Mouse (Mus musculus) lung, adult 10 weeks (tissue): ENCODE results near the gene Bdnf. TPM values are rescaled to one million over a fixed set of nuclear protein-coding genes. Genes with fewer than 3 reads are reported as not detected.

ENCODE experiments used
- polyA plus RNA-seq: library from polyadenylated mRNA; stranded (reverse); fragments of 350-450 nt; fragmentation: Illumina TruSeq; extraction: RNeasy Lipid Tissue Mini Kit (QIAGEN cat#74804); gene quantifications from one replicate; pipeline ENCODE4 v1.2.3, GENCODE M21; 2014; ENCODE audit warnings: low read depth, low replicate concordance; ENCODE audit not compliant: insufficient read depth

Bdnf gene
- 5.8 TPM for polyA plus RNA-seq

DNA sequence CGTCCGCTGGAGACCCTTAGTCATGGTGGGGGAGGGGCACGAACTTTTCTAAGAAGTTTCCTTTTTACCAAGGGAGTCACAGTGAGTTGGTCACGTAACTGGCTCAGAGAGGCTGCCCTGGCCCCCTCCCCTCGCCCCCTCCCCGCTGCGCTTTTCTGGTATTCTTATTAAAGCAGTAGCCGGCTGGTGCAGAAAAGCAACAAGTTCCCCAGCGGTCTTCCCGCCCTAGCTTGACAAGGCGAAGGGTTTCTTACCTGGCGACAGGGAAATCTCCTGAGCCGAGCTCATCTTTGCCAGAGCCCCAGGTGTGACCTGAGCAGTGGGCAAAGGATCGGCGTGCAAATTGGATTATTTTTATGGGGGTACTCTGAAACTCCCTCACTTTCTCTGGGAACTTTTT is at the start of gene Bdnf:
Gene Bdnf (plus strand): TSS at position 169 of the 400 bp plus-strand sequence.

Other genes with a start within 250 kb of the Bdnf start
- 27.8 TPM for gene Lin7c, start 216.2 kb downstream of the Bdnf start, polyA plus RNA-seq
- 1.6 TPM for gene Lgr4, start 242.9 kb downstream of the Bdnf start, polyA plus RNA-seq